Mouse (Mus musculus): ENCODE results near the gene Pofut2. TPM values are rescaled to one million over a fixed set of nuclear protein-coding genes. Genes with fewer than 3 reads are reported as not detected.
"Not testable (repeated sequence)": the region's sequence is repeated elsewhere in the genome, so short reads cannot be mapped to it uniquely, and the experiment has no call there.

Gene Pofut2
- total RNA-seq, 2 experiments from 2014 or later: 32.6 to 33.0 TPM

DNA sequence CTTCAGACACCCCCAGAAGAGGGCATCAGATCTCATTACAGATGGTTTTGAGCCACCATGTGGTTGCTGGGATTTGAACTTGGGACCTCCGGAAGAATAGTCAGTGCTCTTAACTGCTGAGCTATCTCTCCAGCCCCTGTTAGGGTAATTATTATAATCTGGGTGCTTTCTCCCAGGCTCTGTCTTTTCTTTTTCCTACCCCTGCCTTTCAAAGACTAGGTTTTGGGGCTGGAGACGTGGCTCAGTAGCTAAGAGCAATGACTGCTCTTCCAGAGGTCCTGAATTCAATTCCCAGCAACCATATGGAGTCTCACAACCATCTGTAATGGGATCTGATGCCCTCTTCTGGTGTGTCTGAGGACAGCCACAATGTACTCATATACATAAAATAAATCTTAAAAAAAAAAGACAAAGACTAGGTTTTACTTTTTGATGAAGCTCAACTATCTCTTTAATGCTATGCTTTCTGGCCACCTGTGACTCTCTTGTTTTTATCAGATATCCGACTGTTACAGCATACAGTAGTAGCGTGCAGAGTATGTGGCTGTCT is 902 bp upstream of the Pofut2 start:
- no peak for DNase-seq (ENCODE audit: low spot score in 2 of 2)
- intact Hi-C loops (cut with DNase I): no loop called here

- intact Hi-C loops (cut with DNase I): no loop called here
- no peak for DNase-seq (ENCODE audit: low spot score in 2 of 2)
These were observed 1.3 kb downstream of the Pofut2 start for GRCm38 (mm10) chr10:77260166-77260875.

DNA sequence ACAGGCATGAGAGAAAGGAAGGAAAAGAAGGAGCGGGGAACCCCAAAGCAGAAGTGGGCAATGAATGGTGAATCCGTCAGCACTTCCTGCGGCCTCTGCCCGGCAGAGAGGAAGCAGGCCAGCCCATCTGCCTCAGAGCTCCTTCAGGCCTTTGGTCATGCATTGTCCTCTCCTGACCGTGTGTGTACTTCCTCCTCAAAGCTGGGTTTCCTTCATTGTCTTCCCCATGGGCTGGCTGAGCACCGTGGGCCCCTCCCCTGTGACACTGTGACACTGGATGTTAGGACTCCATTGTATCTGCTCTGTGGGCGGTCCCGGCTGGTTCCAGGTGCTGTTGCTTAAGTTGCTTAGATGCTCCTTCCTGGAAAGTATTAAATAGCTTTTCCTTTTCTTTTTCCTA is 7.3 kb downstream of the Pofut2 start:
- intact Hi-C loops (cut with DNase I): no loop called here
- DNase-seq (ENCODE audit: low spot score in 2 of 2): no peak

- no peak for DNase-seq (ENCODE audit: low spot score in 2 of 2)
- intact Hi-C loops (cut with DNase I): no loop called here
These were observed 8.0 kb downstream of the Pofut2 start for GRCm38 (mm10) chr10:77267027-77267426.

DNA sequence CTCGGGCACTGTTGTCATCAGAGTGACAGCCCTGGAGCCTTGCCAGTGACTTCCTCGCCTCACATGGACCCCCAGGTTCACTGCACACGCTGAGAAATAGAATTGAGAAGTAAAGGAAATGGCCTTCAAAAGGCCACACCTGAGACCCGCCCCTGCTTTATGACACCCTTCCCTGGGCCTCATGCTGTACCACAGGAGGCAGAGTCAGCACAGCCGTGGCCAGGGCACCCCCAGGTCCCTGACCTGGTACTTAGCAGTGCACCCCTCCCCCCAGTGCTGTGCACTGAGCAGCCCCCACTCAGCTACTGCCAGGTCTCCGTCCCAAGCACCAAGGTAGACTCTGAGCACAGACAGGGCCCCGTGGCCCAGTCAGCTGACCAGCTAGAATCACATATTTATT is 10.1 kb downstream of the Pofut2 start:
- intact Hi-C loops (cut with DNase I): no loop called here
- DNase-seq (ENCODE audit: low spot score in 2 of 2): no peak

DNA sequence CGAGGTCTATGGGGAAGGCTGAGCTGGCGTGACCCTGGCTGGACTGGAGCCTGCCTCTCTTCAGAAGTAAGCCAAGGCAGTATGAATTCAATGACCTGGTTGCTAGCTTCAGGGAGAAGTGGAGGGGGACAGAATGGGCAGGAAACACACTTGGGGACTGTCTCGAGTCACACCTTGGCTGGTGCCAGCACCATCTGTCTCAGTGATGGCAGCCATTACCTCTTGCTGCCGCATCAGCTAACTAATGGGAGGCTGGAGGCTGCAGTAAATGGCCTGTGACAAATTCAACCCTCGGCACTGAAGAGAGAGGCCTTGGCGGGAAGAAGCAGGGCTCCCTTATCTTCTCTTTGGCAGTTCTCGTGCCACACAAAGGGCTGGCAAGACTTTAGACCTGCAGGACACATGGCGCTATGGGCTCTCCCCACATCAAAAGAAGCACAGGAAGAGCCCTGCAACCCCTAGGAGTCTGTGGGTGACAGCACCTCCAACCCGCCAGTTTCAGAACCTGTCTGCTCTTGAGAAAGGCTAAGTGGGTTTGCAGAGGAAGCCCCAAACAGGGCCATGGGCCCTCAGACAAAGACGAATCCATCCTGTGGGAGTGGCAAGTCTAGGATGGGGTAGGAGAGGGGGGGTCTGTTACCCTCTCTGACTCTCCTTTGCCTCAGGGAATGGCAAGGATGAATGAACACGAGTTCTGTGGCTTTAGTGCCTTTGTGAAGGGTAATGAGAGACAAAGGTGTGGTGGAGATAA is 14.1 kb downstream of the Pofut2 start:
- intact Hi-C loops (cut with DNase I): no loop called here
- no peak for DNase-seq (ENCODE audit: low spot score in 2 of 2)

DNA sequence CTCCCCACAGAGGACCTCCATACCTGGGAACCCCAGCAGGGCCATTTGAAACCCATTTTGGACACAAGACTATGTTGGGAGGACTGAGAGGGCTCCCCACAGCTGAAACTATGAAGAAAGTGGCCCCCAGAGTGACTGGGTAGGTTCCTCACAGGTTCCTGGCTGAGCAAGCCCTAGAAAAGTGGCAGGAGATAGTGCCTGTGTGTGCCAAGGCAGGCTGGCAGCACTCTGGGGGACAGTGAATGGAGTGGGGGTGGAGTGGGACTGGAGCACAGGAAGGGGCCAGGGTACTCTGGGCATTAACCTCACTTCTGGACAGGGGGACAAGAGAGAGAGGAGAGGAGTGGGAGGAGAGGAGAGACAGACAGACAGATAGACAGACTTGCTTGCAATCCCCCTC is 14.8 kb downstream of the Pofut2 start:
- intact Hi-C loops (cut with DNase I): no loop called here
- no peak for DNase-seq (ENCODE audit: low spot score in 2 of 2)

DNA sequence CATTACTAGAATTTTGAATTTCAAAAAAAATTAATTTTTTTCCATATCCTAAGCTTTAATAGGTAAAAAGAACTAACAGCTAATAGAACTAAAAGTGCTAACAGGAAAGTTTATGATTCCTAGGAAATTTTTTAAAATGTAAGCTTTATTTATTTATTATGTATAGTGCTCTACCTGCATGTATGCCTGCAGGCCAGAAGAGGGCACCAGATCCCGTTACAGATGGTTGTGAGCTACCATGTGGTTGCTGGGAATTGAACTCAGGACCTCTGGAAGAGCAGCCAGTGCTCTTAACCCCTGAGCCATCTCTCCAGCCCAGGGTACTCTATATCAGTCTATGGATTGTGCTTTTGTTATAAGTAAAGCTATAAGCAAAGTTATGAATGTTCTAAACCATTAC is 23.1 kb downstream of the Pofut2 start:
- intact Hi-C loops (cut with DNase I): loop anchor here (2.0 kb wide), 2 partner anchors 71 to 229 kb away; no protein-coding TSS in a partner anchor
- DNase-seq (ENCODE audit: low spot score in 2 of 2): not testable (repeated sequence)

- intact Hi-C loops (cut with DNase I): loop anchor here (2.0 kb wide), 2 partner anchors 70 to 228 kb away; no protein-coding TSS in a partner anchor
- peak; percentile 71 to 72 for DNase-seq (ENCODE audit: low spot score in 2 of 2)
These were observed 23.8 kb downstream of the Pofut2 start for GRCm38 (mm10) chr10:77282822-77283221.

DNA sequence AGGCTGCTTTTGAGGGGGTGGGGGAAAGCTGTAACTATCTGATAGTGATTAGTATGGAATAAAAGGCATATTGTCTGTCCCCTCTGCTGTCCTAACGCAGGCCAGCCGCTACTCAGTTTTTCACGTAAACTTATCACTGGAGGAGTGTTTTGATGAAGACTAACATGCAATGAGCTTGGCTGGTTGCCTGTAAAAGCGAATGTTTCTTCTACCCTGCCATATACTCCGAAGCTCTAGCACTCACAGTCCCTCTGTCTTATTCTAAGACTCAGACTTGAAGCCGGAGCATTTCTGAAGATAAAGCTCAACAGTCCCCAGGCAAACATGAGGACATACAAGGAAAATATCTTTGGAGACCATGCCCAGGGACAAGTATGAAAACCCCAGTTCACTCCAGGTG is 25.8 kb downstream of the Pofut2 start:
- no peak for DNase-seq (ENCODE audit: low spot score in 2 of 2)
- intact Hi-C loops (cut with DNase I): no loop called here

DNA sequence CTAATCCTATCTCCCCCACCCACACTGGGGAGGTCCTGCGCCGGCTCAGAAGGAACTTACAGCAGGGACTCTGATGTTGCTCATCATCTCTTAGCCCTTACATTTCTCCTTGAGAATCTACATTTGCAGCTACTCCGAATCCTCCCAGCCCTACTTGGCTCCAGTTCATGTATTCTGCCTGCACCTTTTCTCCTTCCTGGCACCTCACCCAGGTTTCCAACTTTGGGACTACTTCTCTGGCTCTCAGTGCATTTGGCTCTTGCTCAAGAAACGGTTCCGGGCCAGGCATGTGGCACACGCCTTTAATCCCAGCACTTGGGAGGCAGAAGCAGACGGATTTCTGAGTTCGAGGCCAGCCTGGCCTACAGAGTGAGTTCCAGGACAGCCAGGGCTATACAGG is 28.6 kb downstream of the Pofut2 start:
- DNase-seq (ENCODE audit: low spot score in 2 of 2): no peak
- intact Hi-C loops (cut with DNase I): no loop called here

GRCm38 (mm10) chr10:77288639-77289195 is 29.7 kb downstream of the Pofut2 start:
- intact Hi-C loops (cut with DNase I): no loop called here
- DNase-seq (ENCODE audit: low spot score in 2 of 2): no peak

GRCm38 (mm10) chr10:77289559-77289958 is 30.5 kb downstream of the Pofut2 start:
- intact Hi-C loops (cut with DNase I): no loop called here

GRCm38 (mm10) chr10:77290624-77291366 is 31.8 kb downstream of the Pofut2 start:
- DNase-seq (ENCODE audit: low spot score in 2 of 2): no peak
- intact Hi-C loops (cut with DNase I): no loop called here

More at GRCm38 (mm10) chr10:77289559-77289958, 30.5 kb downstream of the Pofut2 start:
- no peak for DNase-seq (ENCODE audit: low spot score in 2 of 2)

GRCm38 (mm10) chr10:77294691-77295090 is 35.7 kb downstream of the Pofut2 start:
- DNase-seq (ENCODE audit: low spot score in 2 of 2): peak; percentile 34 to 56
- intact Hi-C loops (cut with DNase I): no loop called here

DNA sequence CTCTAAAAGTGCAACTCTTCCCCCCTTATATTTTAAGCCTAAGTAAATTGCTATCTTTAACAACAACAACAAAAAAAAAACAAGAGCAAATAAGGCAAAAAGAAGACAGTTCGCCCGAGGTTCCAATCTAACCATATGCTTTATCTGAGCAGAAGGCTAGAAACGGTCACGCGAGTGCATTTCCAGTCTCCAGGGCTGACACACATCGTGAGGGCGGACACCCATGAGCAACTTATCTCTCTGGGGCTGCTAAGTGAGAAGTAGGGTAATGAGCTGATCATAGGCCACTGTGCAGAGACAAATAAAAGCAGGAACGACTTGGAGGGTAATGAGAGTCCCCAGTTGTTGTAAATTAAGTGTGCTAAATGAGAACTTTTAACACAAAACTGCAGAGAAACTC is 39.6 kb downstream of the Pofut2 start:
- intact Hi-C loops (cut with DNase I): no loop called here
- DNase-seq (ENCODE audit: low spot score in 2 of 2): no peak

DNA sequence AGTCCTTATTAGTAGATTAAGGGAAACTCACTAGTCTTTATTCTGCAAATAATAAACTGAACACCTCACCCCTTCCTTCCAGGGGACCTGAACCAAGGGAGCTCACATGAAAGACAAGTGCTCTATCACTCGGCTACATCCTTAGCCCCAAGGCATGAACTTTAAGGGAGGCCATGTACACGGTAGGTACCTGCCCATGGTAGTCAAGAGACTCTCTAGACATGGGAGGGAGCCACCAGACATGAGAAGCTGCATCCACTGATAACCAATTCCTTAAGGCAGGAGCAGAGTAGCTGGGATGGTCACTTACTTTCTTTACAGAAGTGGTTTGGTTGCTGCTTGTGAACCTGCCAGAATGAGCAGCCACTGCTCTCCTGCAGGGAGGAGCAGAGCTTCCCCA is 40.2 kb downstream of the Pofut2 start:
- intact Hi-C loops (cut with DNase I): no loop called here

GRCm38 (mm10) chr10:77300237-77300933 is 41.4 kb downstream of the Pofut2 start:
- no peak for DNase-seq (ENCODE audit: low spot score in 2 of 2)
- intact Hi-C loops (cut with DNase I): no loop called here

More for the DNA sequence above, 40.2 kb downstream of the Pofut2 start:
- DNase-seq (ENCODE audit: low spot score in 2 of 2): no peak

DNA sequence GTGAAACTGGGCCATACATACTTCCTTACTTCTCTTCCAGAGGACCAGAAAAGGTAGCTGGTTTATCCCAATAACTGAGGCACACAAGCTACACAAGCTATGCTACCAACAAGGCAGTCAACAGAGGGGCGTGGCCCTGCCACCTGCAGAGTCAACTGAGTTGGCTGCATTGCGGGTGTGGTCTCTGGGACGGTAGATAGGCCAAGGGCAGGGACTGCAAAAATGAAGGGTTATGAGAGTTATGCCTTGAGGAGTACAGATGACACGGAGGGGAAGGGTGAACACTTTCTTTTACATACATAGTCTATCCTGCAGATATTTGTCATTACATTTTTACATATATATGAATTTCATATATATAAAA is 41.9 kb downstream of the Pofut2 start:
- intact Hi-C loops (cut with DNase I): no loop called here
- DNase-seq (ENCODE audit: low spot score in 2 of 2): no peak

All from left cerebral cortex, postnatal 36 days (tissue).